Mouse (Mus musculus) thymus, postnatal 10 days (tissue): ENCODE measurements around the gene Hist1h1d.
"Not testable (repeated sequence)": the region's sequence is repeated elsewhere in the genome, so short reads cannot be mapped to it uniquely, and the experiment has no call there.

Experiments
- DNase-seq, 2 experiments: peaks; one replicate each; pipeline ENCODE4 v3.0.0; 2021; ENCODE audit warnings: low spot score in 2 of 2

Gene Hist1h1d

GRCm38 (mm10) chr13:23573034-23573897 lies 20.2 kb downstream of the Hist1h1d start:
- DNase-seq, result not testable (repeated sequence)

DNA sequence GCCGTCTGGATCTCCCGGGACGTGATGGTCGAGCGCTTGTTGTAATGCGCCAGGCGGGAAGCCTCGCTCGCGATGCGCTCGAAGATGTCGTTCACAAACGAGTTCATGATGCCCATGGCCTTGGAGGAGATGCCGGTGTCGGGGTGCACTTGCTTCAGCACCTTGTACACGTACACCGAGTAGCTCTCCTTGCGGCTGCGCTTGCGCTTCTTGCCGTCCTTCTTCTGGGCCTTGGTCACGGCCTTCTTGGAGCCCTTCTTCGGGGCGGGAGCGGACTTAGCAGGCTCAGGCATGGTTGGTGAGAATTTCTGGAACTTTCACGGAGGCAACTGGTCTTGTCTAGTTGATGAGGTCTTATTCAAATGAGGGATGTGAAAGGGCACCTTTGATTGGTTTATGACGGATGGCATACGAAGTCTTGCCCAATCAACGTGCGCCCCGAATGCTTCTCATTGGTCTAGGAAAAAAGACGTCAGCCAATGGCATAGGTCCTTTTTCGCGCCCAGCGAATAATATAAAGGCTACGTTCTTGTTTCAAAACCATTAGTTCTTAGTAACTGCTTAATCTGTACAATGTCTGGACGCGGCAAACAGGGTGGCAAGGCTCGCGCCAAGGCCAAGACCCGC lies 20.9 kb downstream of the Hist1h1d start, which contains the start of the genes Hist1h2bf and Hist1h2ad:
TSS of gene Hist1h2bf (minus strand) at position 299 of the 627 bp plus-strand sequence.
TSS of gene Hist1h2ad (plus strand) at position 484 of the 627 bp plus-strand sequence.
- DNase-seq, result peak; percentile 88 to 93

GRCm38 (mm10) chr13:23574546-23575170 lies 21.6 kb downstream of the Hist1h1d start:
- DNase-seq, result not testable (repeated sequence)

GRCm38 (mm10) chr13:23575271-23575851 lies 22.3 kb downstream of the Hist1h1d start, which contains the start of gene Hist1h3d:
Hist1h3d (plus strand) TSS chr13:23575763.
- peak in 1 of 2 experiments; percentile 60 for DNase-seq

- not testable (repeated sequence) for DNase-seq
Observed at GRCm38 (mm10) chr13:23575864-23576313, 22.8 kb downstream of the Hist1h1d start.

GRCm38 (mm10) chr13:23576351-23576881 lies 23.4 kb downstream of the Hist1h1d start:
- DNase-seq, result no peak

DNA sequence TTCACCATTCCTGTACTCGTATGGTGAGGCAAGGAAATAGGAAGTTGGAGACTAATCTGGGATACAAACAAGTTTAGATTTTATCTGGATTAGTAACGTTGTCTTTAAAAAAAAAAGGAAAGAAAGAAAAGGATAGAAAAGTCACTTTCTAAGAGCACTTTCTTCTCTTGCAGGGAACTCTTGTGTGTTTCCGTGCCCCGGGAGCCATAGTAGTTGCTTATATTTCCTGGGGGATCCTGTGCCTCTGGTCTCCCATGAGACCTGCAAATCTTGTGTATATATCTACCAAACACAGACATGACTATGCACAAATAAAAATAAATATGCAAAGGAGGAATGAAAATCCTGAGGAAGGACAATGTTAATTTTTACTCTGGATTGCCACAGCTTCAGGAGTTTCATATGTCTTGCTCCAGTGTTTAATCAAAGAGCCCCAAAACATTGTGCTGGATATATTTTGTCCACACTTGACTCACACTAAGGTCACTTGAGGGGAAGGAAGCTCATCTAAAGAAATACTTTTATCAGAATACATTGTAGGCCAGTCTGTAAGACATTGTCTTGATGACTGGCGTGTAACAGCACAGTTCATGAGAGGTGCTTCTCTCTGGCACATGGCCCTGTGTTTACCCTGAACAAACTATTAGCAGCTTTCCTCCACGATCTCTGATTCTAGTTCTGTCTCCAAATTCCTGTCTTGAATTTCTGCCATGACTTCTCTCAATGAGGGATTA lies 24.0 kb downstream of the Hist1h1d start:
- DNase-seq, result no peak

GRCm38 (mm10) chr13:23577835-23578234 lies 24.8 kb downstream of the Hist1h1d start:
- DNase-seq, result no peak

DNA sequence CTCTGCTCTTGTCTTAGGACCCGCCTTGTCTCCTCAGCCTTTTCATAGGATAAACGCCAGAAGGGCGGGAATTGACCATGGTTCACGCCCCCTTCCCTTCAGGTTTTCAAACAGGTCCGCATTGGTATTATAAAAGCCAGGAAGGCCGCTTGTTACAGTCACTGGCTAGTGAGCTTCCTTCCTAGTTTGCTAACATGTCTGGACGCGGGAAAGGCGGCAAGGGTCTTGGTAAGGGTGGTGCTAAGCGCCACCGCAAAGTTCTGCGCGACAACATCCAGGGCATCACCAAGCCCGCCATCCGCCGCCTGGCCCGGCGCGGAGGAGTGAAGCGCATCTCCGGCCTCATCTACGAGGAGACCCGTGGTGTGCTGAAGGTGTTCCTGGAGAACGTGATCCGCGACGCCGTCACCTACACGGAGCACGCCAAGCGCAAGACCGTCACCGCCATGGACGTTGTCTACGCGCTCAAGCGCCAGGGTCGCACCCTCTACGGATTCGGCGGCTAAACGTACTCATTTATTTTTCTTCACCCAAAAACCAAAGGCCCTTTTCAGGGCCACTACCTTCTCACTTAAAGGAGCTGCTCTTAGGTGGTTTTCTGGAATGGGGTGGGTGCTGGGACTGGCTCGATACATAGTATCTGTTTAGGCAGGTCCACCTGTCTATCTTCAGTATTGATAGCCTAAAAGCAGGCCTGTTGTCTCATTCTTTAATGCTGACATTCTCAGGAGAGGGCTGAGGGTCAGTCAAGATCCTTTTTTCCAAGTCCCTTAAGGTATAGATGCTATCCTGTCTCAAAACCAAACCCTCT lies 28.6 kb downstream of the Hist1h1d start, which contains the start of gene Hist1h4d:
TSS of gene Hist1h4d (plus strand) at position 191 of the 811 bp plus-strand sequence.
- peak; percentile 96 to 97 for DNase-seq

DNA sequence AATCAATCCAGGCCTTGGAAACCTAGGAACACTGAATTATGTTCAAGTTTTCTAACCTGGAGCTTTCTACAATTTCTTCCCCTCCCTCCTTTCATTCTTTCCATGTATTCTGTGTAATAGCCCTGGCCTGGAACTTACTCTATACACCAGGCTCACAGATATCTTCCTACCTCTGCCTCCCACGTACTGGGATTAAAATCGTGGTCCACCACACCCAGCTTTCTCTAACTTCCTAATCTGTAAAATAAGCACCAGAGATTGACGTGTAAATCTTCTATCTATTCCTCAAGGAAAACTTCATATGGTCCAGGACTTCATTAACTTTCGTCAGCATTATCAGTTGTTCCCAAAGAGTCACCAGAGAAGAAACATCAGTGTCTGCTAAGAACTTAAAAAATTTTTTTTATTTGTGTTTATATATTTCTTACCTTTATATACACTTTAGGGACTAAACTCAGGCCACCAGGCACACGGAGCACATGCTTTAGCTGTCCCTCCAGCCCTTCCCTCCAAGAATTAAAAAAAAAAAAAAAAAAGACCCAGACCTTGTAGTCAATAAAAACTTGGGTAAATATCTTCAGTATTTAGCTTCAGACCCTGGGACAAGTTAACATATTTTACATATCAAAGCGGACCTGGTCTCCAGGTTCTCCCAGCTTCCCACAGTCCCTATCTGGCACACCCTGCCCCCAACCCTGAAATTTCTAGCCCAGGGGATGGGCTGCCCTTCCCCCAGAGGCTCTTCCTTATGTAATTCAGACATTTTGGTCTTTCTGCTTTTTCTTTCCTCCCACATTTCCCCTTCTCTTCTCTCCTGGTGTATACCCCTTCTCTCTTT lies 29.4 kb downstream of the Hist1h1d start:
- DNase-seq, result no peak

- DNase-seq, result no peak
Observed at GRCm38 (mm10) chr13:23583387-23584068, 30.5 kb downstream of the Hist1h1d start.

GRCm38 (mm10) chr13:23584331-23584730 lies 31.3 kb downstream of the Hist1h1d start:
- DNase-seq, result no peak

DNA sequence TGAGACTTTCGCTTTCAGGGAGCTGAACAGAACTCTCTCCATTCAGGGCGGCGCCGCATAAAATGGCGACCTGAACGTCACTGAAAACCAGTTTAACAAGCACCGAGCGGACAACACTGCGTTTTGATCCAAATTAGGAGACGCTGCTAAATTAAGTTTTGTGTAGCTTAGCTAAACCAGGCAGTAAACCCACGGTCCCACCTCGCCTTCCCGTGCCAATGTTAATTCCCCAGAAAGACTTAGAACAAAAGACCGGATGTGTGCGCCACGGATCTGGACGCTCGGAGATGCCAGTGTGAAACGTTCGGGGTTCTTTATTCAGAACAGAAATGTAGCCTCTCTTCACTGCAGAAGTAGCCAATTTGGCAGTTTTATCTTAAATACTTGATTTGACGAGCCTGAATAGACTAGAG lies 32.0 kb downstream of the Hist1h1d start:
- peak; percentile 57 to 67 for DNase-seq

GRCm38 (mm10) chr13:23585442-23586098 lies 32.5 kb downstream of the Hist1h1d start:
- DNase-seq, result peak; percentile 76 to 80

GRCm38 (mm10) chr13:23586099-23586939 lies 33.3 kb downstream of the Hist1h1d start:
- DNase-seq, result no peak

DNA sequence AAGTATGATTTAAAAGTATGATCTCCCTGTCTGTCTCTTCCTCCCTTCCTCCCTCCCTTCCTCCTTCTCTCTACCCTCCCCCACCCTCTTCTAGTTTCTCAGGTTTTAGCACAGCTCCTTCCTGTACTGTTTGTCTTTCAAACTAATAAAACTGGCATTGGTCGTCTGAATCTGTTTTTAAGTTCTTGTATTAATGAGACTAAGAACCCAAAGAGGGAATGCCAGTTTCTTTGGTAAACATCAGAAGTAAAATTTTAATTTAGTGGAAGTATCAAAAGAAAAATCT lies 33.8 kb downstream of the Hist1h1d start:
- DNase-seq, result no peak

DNA sequence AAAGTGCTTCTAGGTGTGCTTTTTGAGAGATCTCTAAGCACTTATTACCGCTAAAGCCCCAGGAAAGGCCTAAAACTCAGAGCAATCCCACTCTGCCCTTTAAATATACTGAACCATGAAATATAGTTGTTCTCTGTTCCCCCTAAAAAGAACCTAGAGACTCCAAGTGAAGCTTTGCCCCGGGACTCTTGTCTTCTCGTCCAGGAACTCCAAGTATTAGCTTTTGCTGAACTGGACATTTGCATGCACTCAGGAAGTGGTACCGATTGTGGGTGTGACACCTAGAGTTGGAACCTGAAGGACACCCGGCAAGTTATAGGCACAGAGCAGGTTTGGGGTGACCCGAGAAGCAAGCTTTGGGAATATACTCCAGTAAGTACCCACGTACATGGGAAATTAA lies 38.1 kb downstream of the Hist1h1d start:
- no peak for DNase-seq
